Mouse (Mus musculus) kidney, adult 2 months (tissue): ENCODE data around the gene Reep1.

Source experiments
- CTCF ChIP-seq: fragments of 200-500 bp; conservative IDR thresholded peaks from 2 replicates; pipeline ENCODE4 v1.5.1; 2011; ENCODE audit warnings: low read depth, mild to moderate bottlenecking, control low read depth, low read length, moderate library complexity, mixed read lengths; ENCODE audit not compliant: insufficient read depth, insufficient read length
- POLR2A ChIP-seq: fragments of 200-500 bp; IDR thresholded peaks from one replicate; pipeline ENCODE4 v1.6.1; 2011; ENCODE audit warnings: low read depth, low read length, control low read depth

GRCm38 (mm10) chr6:71819764-71820292, 112.5 kb downstream of the Reep1 start:
- no peak for TF ChIP-seq CTCF
- no peak for TF ChIP-seq POLR2A
